Mouse (Mus musculus): Measurements from ENCODE around the gene Vwa3a.

Vwa3a gene

GRCm38 (mm10) chr7:120746821-120747220 is 7.7 kb downstream of the Vwa3a start:
- no peak for DNase-seq (ENCODE audit: low spot score in 2 of 2)

DNA sequence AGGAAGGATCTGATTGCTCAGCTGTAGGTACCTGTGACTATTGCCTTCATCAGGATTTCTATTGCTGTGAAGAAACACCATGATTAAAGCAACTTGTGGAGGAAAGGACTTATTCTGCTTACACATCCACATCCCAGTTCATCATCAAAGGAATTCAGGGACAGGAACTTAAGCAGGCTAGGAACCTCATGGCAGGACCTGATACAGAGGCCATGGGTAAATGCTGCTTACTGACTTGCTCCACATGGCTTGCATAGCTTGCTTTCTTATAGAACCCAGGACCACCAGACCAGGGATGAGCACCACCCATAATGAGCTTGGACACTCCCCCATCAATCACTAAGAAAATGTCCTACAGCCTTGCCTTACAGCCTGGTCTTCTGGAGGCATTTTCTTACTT is 9.4 kb downstream of the Vwa3a start:
- DNase-seq (ENCODE audit: low spot score in 2 of 2): no peak

DNA sequence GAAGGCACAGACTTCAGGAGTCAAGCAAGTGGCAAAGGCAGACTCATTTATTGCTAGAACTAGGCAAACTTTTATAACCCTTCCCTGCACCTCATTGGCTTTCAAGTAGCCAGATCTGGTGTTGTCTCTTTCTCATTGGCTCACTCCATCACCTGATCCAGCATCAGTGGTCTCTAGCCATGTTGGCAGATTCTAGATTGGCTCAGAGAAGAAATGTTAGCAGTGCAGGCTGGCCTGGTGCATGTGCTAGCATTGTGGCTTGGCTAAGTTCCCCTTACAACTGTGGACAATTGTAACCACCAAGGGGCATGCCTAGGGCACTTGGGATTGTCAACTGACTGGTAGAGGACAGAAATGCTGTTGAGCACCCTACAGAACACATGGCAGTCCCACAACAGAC is 12.2 kb downstream of the Vwa3a start:
- no peak for DNase-seq (ENCODE audit: low spot score in 2 of 2)

DNA sequence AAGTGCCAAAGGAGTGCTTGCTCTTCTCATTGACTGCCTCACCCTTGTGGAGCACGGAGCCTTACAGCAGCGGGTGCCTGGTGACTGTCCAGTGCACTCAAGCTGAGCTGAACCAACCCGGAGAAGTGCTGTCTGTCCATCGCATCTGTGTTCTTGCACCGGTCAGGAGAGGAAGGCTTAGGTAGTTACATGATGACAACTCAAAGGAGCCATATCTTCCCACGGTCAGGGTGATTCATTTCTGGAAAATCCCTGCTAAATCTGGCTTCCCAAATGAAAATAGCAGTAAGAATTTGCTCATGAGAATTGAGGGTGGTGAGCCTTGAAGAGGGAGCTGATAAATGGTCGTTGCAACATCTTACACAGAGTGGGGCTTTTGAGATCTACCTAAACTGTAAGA is 12.8 kb downstream of the Vwa3a start:
- DNase-seq (ENCODE audit: low spot score in 2 of 2): no peak

- peak; percentile 51 to 57 for DNase-seq (ENCODE audit: low spot score in 2 of 2)
Observed at GRCm38 (mm10) chr7:120754671-120755070, 15.6 kb downstream of the Vwa3a start.

DNA sequence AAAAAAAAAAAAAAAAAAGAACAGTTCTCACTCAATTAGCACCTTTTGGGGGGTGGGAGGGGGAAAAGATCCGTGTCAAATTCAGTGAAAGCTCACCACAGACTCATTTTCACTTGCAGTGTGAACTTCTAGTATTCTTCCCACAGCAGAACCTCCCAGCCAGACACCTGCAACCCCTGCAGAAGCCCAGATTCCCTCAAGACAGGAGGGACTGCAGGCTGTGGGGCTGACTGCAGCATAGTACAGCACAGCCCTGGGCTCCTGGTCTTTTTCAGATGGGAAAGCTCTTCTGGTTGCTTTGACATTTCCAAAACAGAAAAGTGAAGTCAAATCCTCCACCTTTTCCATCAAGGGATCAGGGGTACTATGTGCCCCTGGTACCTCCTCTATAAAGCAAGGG is 28.3 kb downstream of the Vwa3a start:
- DNase-seq (ENCODE audit: low spot score in 2 of 2): no peak

DNA sequence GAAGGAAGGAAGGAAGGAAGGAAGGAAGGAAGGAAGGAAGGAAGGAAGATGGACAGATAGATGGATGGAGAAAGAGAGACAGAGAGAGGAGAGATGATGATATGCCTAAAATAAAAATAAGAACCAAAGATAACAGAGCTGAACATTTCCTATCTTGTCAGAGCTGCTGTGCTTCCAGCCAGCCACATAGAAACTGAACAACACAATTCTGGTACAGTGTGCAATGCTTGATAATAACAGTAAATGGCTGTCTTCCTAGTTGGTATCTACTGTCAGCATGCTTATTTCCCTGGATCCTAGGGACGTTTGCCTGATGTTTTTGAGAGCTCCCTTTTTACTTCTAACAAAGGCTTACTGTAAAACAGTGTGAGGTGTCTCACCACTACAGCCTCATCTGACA is 32.3 kb downstream of the Vwa3a start:
- DNase-seq (ENCODE audit: low spot score in 2 of 2): no peak

GRCm38 (mm10) chr7:120778012-120778411 is 38.9 kb downstream of the Vwa3a start:
- DNase-seq (ENCODE audit: low spot score in 2 of 2): no peak

DNA sequence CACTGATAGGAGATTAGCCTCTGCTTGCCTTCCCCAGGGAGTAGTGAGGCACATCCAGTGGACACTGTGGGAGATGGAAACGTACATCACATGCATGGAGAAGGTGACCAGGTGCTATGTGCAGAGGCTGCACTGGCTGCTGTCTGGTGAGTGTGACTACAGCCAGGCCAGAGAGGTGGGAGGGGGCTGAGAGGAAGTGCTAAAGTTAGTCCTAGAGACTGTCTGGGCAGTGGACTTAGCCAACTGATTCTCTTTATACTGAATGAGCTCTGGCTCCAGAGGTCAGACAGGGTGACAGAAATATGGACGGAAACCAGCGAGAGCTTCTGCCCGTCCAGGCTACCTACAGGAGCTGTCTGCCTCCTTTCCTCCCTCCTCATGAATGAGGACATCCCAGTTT is 56.4 kb downstream of the Vwa3a start:
- no peak for DNase-seq (ENCODE audit: low spot score in 2 of 2)

- no peak for DNase-seq (ENCODE audit: low spot score in 2 of 2)
Observed at GRCm38 (mm10) chr7:120796369-120796768, 57.3 kb downstream of the Vwa3a start.

- DNase-seq (ENCODE audit: low spot score in 2 of 2): no peak
Observed at GRCm38 (mm10) chr7:120803268-120803667, 64.2 kb downstream of the Vwa3a start.

DNA sequence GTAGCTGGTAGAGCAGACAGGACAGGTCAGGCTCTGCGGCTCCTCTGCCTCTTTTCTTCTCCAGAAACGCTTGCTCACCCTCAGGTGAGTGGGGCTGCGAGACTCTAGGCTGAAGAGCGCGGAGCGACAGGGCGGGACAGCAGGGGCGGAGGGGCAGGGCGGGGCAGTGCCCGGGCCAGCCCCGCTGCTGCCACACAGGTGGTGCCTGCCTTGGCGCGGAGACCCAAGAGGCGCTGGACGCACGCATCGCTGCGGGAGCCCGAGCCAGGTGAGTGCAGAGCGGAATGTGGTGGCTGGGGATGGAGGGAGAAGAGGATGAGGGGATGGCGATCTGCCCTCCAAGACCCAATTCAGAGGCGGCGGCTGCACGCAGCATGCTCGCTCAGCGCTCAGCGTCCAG is 70.6 kb downstream of the Vwa3a start:
- DNase-seq (ENCODE audit: low spot score in 2 of 2): no peak

DNA sequence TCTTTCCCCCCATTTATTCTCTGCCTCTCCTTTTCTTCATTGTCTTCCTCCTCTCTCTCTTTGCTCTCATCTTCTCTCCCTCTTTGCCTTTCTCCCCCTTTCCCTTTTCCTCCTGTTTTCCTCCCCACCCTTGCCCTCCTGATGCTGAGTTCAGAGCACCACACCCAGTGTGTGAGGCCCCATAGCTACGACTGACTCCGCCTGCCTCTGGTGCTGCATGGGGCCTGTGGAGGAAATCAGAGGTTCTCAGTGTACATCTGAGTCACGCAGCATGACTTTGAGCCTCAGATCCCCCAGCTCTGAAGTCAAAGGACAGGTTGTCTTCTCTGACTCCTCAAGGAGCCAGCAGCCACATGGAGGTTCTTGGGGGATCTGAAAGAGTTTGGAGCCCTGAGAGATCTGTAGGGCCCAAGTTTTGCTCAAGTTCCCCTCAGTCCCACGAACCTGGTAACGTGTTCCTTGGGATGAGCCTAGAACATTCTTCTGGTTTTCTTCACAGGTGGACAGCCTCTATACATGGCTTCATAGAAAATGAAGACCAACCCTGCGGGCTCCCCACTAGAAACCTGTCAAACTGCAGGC is 72.8 kb downstream of the Vwa3a start, which contains the start of gene Gm5737:
Gene Gm5737, plus strand, starts transcription at position 532 of the 582 bp plus-strand sequence.
- DNase-seq (ENCODE audit: low spot score in 2 of 2): no peak

GRCm38 (mm10) chr7:120817552-120817951 is 78.4 kb downstream of the Vwa3a start:
- DNase-seq (ENCODE audit: low spot score in 2 of 2): no peak

GRCm38 (mm10) chr7:120819386-120819785 is 80.3 kb downstream of the Vwa3a start:
- DNase-seq (ENCODE audit: low spot score in 2 of 2): no peak

- DNase-seq (ENCODE audit: low spot score in 2 of 2): peak in 1 of 2 experiments; percentile 31
Observed at GRCm38 (mm10) chr7:120823248-120823647, 84.1 kb downstream of the Vwa3a start.

- no peak for DNase-seq (ENCODE audit: low spot score in 2 of 2)
Observed at GRCm38 (mm10) chr7:120825097-120825496, 86.0 kb downstream of the Vwa3a start.

DNA sequence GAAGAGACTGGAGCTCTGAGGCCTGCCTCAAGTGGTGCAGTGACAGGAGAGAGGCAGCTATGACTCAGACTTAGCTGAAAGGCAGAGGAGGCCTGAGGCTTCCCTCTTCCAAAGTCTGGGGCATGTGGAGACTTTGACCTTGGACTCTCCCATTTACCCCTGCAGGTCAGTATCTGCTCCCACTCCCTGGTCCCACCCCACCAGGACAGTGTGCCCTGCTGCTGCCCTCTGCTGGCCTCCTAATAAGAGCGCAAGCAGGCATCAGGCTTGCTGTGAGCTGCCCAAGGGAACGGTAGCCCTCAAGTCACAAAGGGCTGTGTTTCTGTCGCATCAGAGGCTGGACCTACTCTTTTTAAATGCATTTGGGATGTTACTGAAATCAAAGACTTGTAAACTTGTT is 87.3 kb downstream of the Vwa3a start:
- DNase-seq (ENCODE audit: low spot score in 2 of 2): no peak

- peak; percentile 55 to 83 for DNase-seq (ENCODE audit: low spot score in 2 of 2)
Observed at GRCm38 (mm10) chr7:120830431-120831381, 91.6 kb downstream of the Vwa3a start.

DNA sequence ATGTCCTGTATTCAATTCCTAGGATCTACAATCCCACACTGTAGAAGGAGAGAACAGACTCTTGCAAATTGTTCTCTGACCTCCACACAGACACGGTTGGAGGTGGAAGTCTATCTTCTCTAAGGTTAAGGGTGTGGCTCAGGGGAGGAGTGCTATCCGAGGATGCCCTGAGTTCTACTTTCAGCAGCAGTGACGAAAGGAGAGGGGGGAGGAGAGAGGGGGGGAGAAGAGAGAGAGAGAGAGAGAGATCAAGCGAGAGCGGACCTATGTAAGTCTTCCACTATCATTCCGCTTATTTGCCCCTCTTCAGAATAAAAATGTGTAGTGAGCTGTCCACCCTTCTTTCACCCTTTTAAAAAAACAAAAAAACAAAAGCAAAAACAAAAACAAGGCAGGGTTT is 95.3 kb downstream of the Vwa3a start:
- DNase-seq (ENCODE audit: low spot score in 2 of 2): no peak

GRCm38 (mm10) chr7:120834863-120835372 is 95.8 kb downstream of the Vwa3a start:
- peak; percentile 56 to 64 for DNase-seq (ENCODE audit: low spot score in 2 of 2)

- peak; percentile 93 to 96 for DNase-seq (ENCODE audit: low spot score in 2 of 2)
Observed at GRCm38 (mm10) chr7:120835449-120836359, 96.6 kb downstream of the Vwa3a start.

Measured in urinary bladder, adult 18-20 months (tissue).